Mouse (Mus musculus) megakaryocyte, adult 5-6 weeks (primary cell): ENCODE measurements at regions not wholly inside any gene's neighbourhood (a gene's known extent, or its start where the extent isn't known, plus 50 kb on each side); places are given as distances from the start of the nearest gene placed in this dataset.

Experiments
- ATAC-seq: 2 replicates; pipeline ENCODE4 v1.8.0; 2016; ENCODE audit warnings: mild to moderate bottlenecking, inconsistent platforms; ENCODE audit not compliant: poor library complexity, severe bottlenecking

- ATAC-seq: no peak
Observed at GRCm38 (mm10) chr8:125327006-125327405, 242.6 kb downstream of the Sipa1l2 start.

- ATAC-seq: no peak
Observed at GRCm38 (mm10) chr8:125325736-125326135, 243.9 kb downstream of the Sipa1l2 start.

- no peak for ATAC-seq
Observed at GRCm38 (mm10) chr8:125322561-125322960, 247.0 kb downstream of the Sipa1l2 start.

- no peak for ATAC-seq
Observed at GRCm38 (mm10) chr8:125317584-125317991, 252.0 kb downstream of the Sipa1l2 start.

- ATAC-seq: no peak
Observed at GRCm38 (mm10) chr8:125315736-125316135, 253.9 kb downstream of the Sipa1l2 start.

- ATAC-seq: no peak
Observed at GRCm38 (mm10) chr8:125314996-125315395, 254.6 kb downstream of the Sipa1l2 start.

- ATAC-seq: no peak
Observed at GRCm38 (mm10) chr8:125314221-125314984, 255.2 kb downstream of the Sipa1l2 start.

GRCm38 (mm10) chr8:125311228-125312053 is 257.4 kb downstream of the Disc1 start:
- ATAC-seq: no peak
